Comparison of ENCODE assay signal across 11 mouse cellular contexts in the genomic region with DNA sequence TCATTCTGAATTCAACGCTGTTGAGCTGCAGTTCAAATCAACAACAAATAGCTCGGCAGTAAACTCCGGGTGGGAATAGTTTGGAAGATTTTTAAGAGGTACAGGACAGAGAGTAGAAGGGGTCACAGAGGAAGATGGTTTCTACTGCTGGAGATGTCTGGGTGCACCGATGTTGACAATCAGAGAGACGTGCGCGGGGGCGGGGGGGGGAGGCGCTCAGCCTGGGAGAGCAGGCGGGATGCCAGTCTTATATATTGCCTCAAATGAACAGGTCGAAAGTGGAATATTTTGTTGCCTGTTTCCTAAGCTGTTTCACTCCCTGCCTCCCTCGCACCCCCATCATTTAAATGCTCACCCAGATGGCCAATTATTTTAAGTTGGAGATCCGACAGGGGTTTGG.
DNase-seq lines count a peak whose midpoint lies in the region; ATAC-seq lines count a peak whose summit lies in the region.
"Had no signal": no experiment of that assay in that cellular context is flagged by ENCODE, and none has a peak within 500 bp of the region (broad histone marks: within the 10 kb centered on the region; RNA-seq: fewer than 3 reads in every experiment).

No protein-coding gene starts in this region.

- H3K4me3 ChIP-seq in kidney, embryonic 15.5 days (replicated peaks) = peak overlapping the region; percentile 6; the same call in 1 of the 2 replicates
- H3K4me3 ChIP-seq in embryonic facial prominence, embryonic 14.5 days (ENCODE audit: low read depth, low read length) = peak overlapping the region; percentile 16
- H3K4me3 ChIP-seq in hindbrain, embryonic 12.5 days = 0 out of 2 replicates have a peak overlapping the region, but pooled peaks have one; percentile 19
- H3K4me3 ChIP-seq in midbrain, embryonic 14.5 days (replicated peaks; ENCODE audit: low read depth, low read length) = peak overlapping the region; percentile 19; the same call in 1 of the 2 replicates

- DNase-seq in kidney, postnatal 25 days = no peak
- no peak for DNase-seq in embryonic facial prominence, embryonic 14.5 days (ENCODE audit: low spot score)
- DNase-seq in midbrain, embryonic 14.5 days = peak; percentile 33
- DNase-seq in testis, postnatal 10 days (ENCODE audit: low spot score) = no peak
- DNase-seq in urinary bladder, adult 18-20 months (ENCODE audit: low spot score in 2 of 2) = no peak
- DNase-seq in ovary, postnatal 14 days (ENCODE audit: low spot score) = no peak
- DNase-seq: adrenal gland, postnatal 14 days; gastrocnemius, postnatal 14 days; right cerebral cortex, postnatal 4 days had no signal

- peak overlapping the region; percentile 51 for H3K4me2 ChIP-seq in kidney, embryonic 15.5 days
- peak overlapping the region; percentile 47 for H3K4me2 ChIP-seq in embryonic facial prominence, embryonic 14.5 days (ENCODE audit: low read depth, low read length)
- H3K4me2 ChIP-seq in hindbrain, embryonic 12.5 days (replicated peaks) = peak overlapping the region; percentile 48
- peak overlapping the region; percentile 53 for H3K4me2 ChIP-seq in midbrain, embryonic 14.5 days (ENCODE audit: low read length)

- H3K9ac ChIP-seq in kidney, embryonic 15.5 days = no peak overlapping the region
- no peak overlapping the region for H3K9ac ChIP-seq in embryonic facial prominence, embryonic 14.5 days (ENCODE audit: low read depth, low read length)
- H3K9ac ChIP-seq in hindbrain, embryonic 12.5 days = no peak overlapping the region
- no peak overlapping the region for H3K9ac ChIP-seq in midbrain, embryonic 14.5 days (replicated peaks; ENCODE audit: low read length)

- no peaks in the 10 kb centered on the region for H3K36me3 ChIP-seq in kidney, embryonic 15.5 days
- no peaks in the 10 kb centered on the region for H3K36me3 ChIP-seq in embryonic facial prominence, embryonic 14.5 days (ENCODE audit: control insufficient read depth, insufficient read depth, low read length)
- H3K36me3 ChIP-seq in hindbrain, embryonic 12.5 days = no peaks in the 10 kb centered on the region
- H3K36me3 ChIP-seq in midbrain, embryonic 14.5 days (ENCODE audit: control insufficient read depth, insufficient read depth, low read length) = no peaks in the 10 kb centered on the region

- ATAC-seq in kidney, embryonic 15.5 days (replicated peaks; ENCODE audit: low FRiP score) = no peak
- ATAC-seq in embryonic facial prominence, embryonic 14.5 days (ENCODE audit: low read depth) = no peak
- 0 out of 2 replicates have a peak, but pooled peaks have one; percentile 35 for ATAC-seq in hindbrain, embryonic 12.5 days (ENCODE audit: low FRiP score)
- ATAC-seq in midbrain, embryonic 14.5 days (ENCODE audit: low FRiP score, low TSS enrichment) = peak; percentile 47; the same call in 1 of the 2 replicates

- peaks cover 22% of the 10 kb centered on the region for H3K4me1 ChIP-seq in kidney, embryonic 15.5 days
- H3K4me1 ChIP-seq in embryonic facial prominence, embryonic 14.5 days (ENCODE audit: control insufficient read depth, insufficient read depth, low read length) = peaks cover 11% of the 10 kb centered on the region; the same call in 1 of the 2 replicates
- H3K4me1 ChIP-seq in hindbrain, embryonic 12.5 days = peaks cover 14% of the 10 kb centered on the region
- H3K4me1 ChIP-seq in midbrain, embryonic 14.5 days (ENCODE audit: control insufficient read depth, insufficient read depth, low read length) = peaks cover 9% of the 10 kb centered on the region

- no peaks in the 10 kb centered on the region for H3K27me3 ChIP-seq in kidney, embryonic 15.5 days
- no peaks in the 10 kb centered on the region for H3K27me3 ChIP-seq in embryonic facial prominence, embryonic 14.5 days (replicated peaks; ENCODE audit: control insufficient read depth, insufficient read depth, low read length)
- no peaks in the 10 kb centered on the region for H3K27me3 ChIP-seq in hindbrain, embryonic 12.5 days
- H3K27me3 ChIP-seq in midbrain, embryonic 14.5 days (ENCODE audit: control insufficient read depth, insufficient read depth, low read length) = no peaks in the 10 kb centered on the region

- whole genome bisulfite sequencing in kidney, embryonic 15.5 days = 9% methylated on average over 13 of the region's 13 CpGs
- WGBS in embryonic facial prominence, embryonic 14.5 days = 7% methylated on average over 11 of the region's 13 CpGs
- WGBS in hindbrain, embryonic 12.5 days = 5% methylated on average over 12 of the region's 13 CpGs
- WGBS in midbrain, embryonic 14.5 days = 4% methylated on average over 13 of the region's 13 CpGs

- H3K27ac ChIP-seq in kidney, embryonic 15.5 days = no peak overlapping the region
- H3K27ac ChIP-seq in embryonic facial prominence, embryonic 14.5 days (replicated peaks; ENCODE audit: low read depth, low read length) = no peak overlapping the region
- H3K27ac ChIP-seq in hindbrain, embryonic 12.5 days = no peak overlapping the region
- no peak overlapping the region for H3K27ac ChIP-seq in midbrain, embryonic 14.5 days (replicated peaks; ENCODE audit: low read depth, low read length)

- H3K9me3 ChIP-seq in kidney, embryonic 15.5 days (replicated peaks) = no peaks in the 10 kb centered on the region
- no peaks in the 10 kb centered on the region for H3K9me3 ChIP-seq in embryonic facial prominence, embryonic 14.5 days (ENCODE audit: control insufficient read depth, low read length)
- no peaks in the 10 kb centered on the region for H3K9me3 ChIP-seq in hindbrain, embryonic 12.5 days (replicated peaks)
- H3K9me3 ChIP-seq in midbrain, embryonic 14.5 days (ENCODE audit: control insufficient read depth, low read length) = no peaks in the 10 kb centered on the region; the same call in 1 of the 2 replicates

Comparison
In these comparisons a context has a peak if more than half of its experiments do, and no peak if none do; other contexts are left out.
1. ATAC-seq: peak in hindbrain, embryonic 12.5 days (single experiment) and midbrain, embryonic 14.5 days (single experiment); none in kidney, embryonic 15.5 days (single experiment) and embryonic facial prominence, embryonic 14.5 days (single experiment).
2. Peak in every context shown above with its lines, with median percentiles within 50 percentile points of each other: H3K4me2 ChIP-seq and H3K4me3 ChIP-seq.